Mouse (Mus musculus): Measurements from ENCODE around the gene Tmem106c. TPM values are rescaled to one million over a fixed set of nuclear protein-coding genes. Genes with fewer than 3 reads are reported as not detected.

Gene Tmem106c
- polyA plus RNA-seq, 1 experiment = 24.2 TPM

DNA sequence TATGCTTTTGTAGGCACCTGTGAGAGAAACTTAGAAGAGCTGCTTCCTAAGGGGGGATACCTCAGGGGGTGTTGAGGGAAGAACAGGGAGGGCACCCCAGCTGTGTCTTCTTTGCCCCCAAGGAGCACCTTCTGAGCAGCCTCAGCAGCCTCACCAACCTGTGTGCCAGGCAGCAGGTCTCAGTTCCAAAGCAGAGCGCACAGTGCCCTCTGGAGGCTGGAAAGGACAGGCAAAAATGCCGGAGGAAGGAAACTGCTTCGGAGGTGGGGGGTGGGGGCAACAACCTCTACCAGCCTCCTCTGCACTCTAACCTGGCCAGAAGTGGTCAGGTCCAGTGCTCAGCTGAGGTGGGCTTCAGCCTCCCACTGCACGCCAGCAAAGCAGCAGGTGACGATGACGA lies 6.3 kb downstream of the Tmem106c start:
- Histone ChIP-seq H3K36me3 (replicated peaks; ENCODE audit: low read length) (peaks cover 16% of the 10 kb centered on the region), H3K27me3 (replicated peaks) (peaks cover 22% of the 10 kb centered on the region), H3K4me3 (replicated peaks) (no peak overlapping the region), H3K4me1 (peaks cover 4% of the 10 kb centered on the region), H3K9me3 (no peaks in the 10 kb centered on the region)
- no peak for TF ChIP-seq GATA1 (IDR thresholded peaks at IDR 0.05; ENCODE audit: borderline replicate concordance, low read length)
- TF ChIP-seq FLI1 (IDR thresholded peaks at IDR 0.05; ENCODE audit: low read length) = no peak

DNA sequence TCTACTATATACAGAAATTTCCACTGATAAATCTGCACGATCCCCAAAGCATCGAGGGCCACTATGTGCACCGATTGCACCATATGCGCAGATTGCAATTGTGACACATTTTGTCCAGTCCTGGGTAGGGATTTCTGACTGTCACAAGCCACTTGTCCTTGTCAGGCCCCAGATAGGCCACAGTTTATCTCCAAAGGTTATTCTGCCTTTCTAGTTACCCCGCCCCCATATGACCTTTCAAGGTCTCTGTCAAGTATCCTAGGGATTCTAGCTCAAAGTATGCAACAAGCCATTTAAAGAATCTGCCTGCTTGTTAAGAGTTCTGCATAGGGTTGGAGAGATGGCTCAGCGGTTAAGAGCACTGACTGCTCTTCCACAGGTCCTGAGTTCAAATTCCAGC lies 8.6 kb downstream of the Tmem106c start:
- H3K4me1 ChIP-seq = peaks cover 8% of the 10 kb centered on the region
- no peak overlapping the region for H3K4me3 ChIP-seq (replicated peaks)
- peaks cover 39% of the 10 kb centered on the region for H3K27me3 ChIP-seq (replicated peaks)
- TF ChIP-seq FLI1 (IDR thresholded peaks at IDR 0.05; ENCODE audit: low read length) (no peak), GATA1 (IDR thresholded peaks at IDR 0.05; ENCODE audit: borderline replicate concordance, low read length) (no peak)
- no peaks in the 10 kb centered on the region for H3K9me3 ChIP-seq
- H3K36me3 ChIP-seq (replicated peaks; ENCODE audit: low read length) = peaks cover 14% of the 10 kb centered on the region

DNA sequence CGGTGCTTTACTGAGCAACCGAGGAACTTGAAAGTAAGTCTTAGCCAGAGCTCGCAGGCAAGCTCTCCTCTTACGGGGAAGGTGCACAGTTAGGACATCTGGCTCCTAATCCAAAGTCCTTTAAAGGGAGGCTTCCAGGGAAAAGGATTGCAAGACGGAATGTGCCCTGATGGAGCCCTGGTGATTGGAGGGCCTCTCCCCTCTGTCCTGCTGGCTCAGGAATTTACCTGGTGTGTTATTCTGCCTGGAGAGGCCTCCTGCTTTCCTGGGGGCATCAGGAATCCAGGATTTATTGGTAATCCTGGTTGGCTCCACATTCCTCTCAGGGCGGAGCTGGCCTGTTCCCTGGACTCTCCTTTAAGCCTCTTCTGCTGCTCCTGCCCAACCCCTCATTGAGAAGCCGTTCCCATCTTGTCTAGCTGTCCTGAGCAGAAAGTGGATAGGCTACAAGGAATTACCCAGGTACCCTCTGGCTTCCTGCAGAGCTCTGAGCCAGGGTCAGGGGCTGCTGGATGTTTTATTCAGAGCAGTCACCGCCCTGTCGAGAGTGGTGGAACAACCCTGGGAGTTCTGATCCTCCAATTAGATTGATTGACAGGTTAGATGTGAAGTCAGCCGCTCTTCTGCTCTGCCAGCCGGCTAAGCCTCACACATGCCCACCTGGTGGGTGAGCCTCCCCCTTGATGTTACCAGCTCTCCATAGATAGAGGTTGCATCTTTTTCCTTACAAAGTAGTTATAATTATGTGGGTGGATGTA lies 9.4 kb downstream of the Tmem106c start:
- no peaks in the 10 kb centered on the region for H3K9me3 ChIP-seq
- no peak overlapping the region for H3K4me3 ChIP-seq (replicated peaks)
- peaks cover 11% of the 10 kb centered on the region for H3K36me3 ChIP-seq (replicated peaks; ENCODE audit: low read length)
- H3K27me3 ChIP-seq (replicated peaks) = peaks cover 46% of the 10 kb centered on the region
- peaks cover 8% of the 10 kb centered on the region for H3K4me1 ChIP-seq
- TF ChIP-seq FLI1 (IDR thresholded peaks at IDR 0.05; ENCODE audit: low read length) (no peak), GATA1 (IDR thresholded peaks at IDR 0.05; ENCODE audit: borderline replicate concordance, low read length) (no peak)

DNA sequence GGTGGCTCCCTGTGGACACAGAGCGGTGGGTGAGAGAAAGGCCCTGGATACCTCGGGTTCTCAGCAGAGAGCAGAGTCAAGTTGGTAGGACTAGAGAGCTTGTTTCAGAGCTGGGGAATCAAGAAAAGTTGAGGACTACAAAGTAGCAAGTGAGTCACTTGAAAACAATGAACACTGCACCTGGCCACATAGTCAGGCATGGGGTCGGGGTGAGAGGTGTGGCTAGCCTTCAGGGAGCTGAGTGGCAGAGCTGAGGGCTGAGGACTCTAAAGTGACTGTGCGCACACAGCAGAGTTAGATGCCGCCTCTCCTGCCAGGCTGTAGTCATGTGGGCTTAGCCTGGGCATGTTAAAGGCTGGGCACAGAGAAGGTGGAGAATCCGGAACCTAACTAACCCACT lies 17.6 kb downstream of the Tmem106c start:
- H3K27me3 ChIP-seq (replicated peaks) = peaks cover 85% of the 10 kb centered on the region
- H3K9me3 ChIP-seq = 0 out of 2 replicates have a peak, but pooled peaks cover 6% of the 10 kb centered on the region
- no peaks in the 10 kb centered on the region for H3K36me3 ChIP-seq (replicated peaks; ENCODE audit: low read length)
- no peak for TF ChIP-seq FLI1 (IDR thresholded peaks at IDR 0.05; ENCODE audit: low read length)
- TF ChIP-seq GATA1 (IDR thresholded peaks at IDR 0.05; ENCODE audit: borderline replicate concordance, low read length) = no peak
- no peak overlapping the region for H3K4me3 ChIP-seq (replicated peaks)
- peaks cover under 1% of the 10 kb centered on the region; the same call in 1 of the 2 replicates for H3K4me1 ChIP-seq

DNA sequence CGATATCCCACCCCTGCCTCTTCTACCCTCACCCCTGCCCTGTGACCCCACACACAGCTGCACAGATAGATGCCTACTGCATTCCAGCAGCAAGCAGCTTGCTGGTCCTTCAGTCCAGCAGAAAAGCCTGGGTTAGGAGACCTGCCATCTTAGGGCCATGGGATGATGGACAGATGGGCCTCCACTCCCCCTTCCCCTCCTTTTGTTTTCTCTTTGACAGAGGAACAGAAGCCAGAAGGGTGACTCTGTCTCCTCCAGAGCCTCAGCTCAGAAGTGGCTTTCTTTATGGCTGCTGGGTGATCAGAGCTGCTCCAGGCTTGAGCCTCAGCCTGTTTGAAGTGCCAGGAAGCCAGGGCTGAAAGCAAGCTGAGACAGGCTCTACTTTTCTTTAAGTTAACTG lies 25.5 kb downstream of the Tmem106c start:
- H3K27me3 ChIP-seq (replicated peaks) = peaks cover 92% of the 10 kb centered on the region
- TF ChIP-seq FLI1 (IDR thresholded peaks at IDR 0.05; ENCODE audit: low read length) (no peak), GATA1 (IDR thresholded peaks at IDR 0.05; ENCODE audit: borderline replicate concordance, low read length) (no peak)
- no peaks in the 10 kb centered on the region for H3K4me1 ChIP-seq
- no peak overlapping the region for H3K4me3 ChIP-seq (replicated peaks)
- H3K9me3 ChIP-seq = no peaks in the 10 kb centered on the region
- H3K36me3 ChIP-seq (replicated peaks; ENCODE audit: low read length) = no peaks in the 10 kb centered on the region

DNA sequence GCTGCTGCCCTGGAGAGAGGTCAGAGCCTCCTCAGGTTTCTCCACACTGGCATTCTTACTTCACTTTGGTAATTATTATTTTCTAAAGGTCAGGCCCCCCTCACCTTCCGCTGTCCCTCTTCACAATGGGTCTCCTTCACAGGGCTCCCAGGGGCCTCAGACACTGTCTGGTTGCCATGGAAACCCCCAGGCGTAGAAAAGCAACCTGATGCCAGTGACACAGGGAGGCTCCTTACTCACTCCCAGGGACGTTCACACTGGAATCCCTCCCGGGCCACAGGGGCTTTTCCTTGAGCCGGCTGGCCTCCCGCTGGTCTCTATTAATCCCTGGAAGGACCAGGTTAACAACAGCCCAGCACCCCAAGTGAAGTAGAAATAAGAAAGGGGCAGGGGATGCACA lies 26.1 kb downstream of the Tmem106c start:
- TF ChIP-seq GATA1 (IDR thresholded peaks at IDR 0.05; ENCODE audit: borderline replicate concordance, low read length) (no peak), FLI1 (IDR thresholded peaks at IDR 0.05; ENCODE audit: low read length) (no peak)
- Histone ChIP-seq H3K36me3 (replicated peaks; ENCODE audit: low read length) (no peaks in the 10 kb centered on the region), H3K4me3 (replicated peaks) (no peak overlapping the region), H3K9me3 (no peaks in the 10 kb centered on the region), H3K27me3 (replicated peaks) (peaks cover 94% of the 10 kb centered on the region), H3K4me1 (no peaks in the 10 kb centered on the region)

DNA sequence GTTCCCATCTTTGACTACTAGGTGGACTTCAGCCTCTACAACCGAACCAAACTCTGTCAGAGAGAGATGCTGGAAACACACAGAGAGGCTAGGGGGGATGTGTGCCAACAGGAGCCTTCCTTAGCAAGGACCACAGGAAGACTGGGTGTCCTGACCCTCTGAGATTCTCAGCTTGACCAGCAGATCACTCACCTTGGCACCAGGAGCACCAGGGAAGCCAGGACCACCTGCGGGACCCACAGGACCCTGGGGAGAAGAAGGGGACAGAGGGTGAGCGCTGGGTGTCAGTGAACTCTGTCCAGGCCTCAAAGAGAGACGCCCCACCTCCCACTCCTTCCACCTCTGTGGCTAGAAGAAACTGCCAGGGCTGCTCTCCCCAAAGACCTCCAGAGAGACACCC lies 26.7 kb downstream of the Tmem106c start:
- TF ChIP-seq GATA1 (IDR thresholded peaks at IDR 0.05; ENCODE audit: borderline replicate concordance, low read length) = no peak
- no peak for TF ChIP-seq FLI1 (IDR thresholded peaks at IDR 0.05; ENCODE audit: low read length)
- Histone ChIP-seq H3K4me1 (no peaks in the 10 kb centered on the region), H3K9me3 (no peaks in the 10 kb centered on the region), H3K36me3 (replicated peaks; ENCODE audit: low read length) (no peaks in the 10 kb centered on the region), H3K27me3 (replicated peaks) (peaks cover 93% of the 10 kb centered on the region), H3K4me3 (replicated peaks) (no peak overlapping the region)

DNA sequence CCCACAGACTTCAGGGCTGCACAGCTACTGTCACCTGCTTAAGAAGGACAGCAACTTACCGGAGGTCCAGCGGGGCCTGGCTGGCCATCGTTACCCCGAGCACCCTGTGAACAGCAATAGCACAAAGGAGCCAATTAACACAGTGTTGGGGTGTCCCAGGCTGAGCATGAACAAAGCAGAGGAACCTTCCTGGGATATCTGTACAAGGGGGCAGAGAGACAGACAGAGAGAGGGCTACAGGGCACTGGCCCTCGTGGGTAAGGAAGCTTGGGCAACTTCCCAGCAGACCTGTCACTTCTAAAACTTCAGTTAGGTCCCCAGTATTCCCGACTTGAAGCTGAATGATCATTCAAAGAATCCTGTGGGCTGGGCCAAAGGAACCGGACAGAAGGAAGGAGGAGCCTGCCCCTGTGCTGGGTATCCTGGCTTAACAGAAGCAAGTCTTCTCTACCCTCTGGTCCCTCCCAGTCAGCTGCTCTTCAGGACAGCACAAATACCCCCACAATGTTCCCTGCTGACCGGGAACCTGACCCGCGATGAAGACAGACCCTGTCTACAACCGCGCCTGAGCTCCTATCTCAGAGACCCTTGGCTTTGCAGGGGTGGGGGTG lies 27.4 kb downstream of the Tmem106c start:
- no peak for TF ChIP-seq FLI1 (IDR thresholded peaks at IDR 0.05; ENCODE audit: low read length)
- TF ChIP-seq GATA1 (IDR thresholded peaks at IDR 0.05; ENCODE audit: borderline replicate concordance, low read length) = no peak
- no peaks in the 10 kb centered on the region for H3K4me1 ChIP-seq
- no peak overlapping the region for H3K4me3 ChIP-seq (replicated peaks)
- H3K9me3 ChIP-seq = no peaks in the 10 kb centered on the region
- H3K27me3 ChIP-seq (replicated peaks) = peaks cover 93% of the 10 kb centered on the region
- H3K36me3 ChIP-seq (replicated peaks; ENCODE audit: low read length) = no peaks in the 10 kb centered on the region

DNA sequence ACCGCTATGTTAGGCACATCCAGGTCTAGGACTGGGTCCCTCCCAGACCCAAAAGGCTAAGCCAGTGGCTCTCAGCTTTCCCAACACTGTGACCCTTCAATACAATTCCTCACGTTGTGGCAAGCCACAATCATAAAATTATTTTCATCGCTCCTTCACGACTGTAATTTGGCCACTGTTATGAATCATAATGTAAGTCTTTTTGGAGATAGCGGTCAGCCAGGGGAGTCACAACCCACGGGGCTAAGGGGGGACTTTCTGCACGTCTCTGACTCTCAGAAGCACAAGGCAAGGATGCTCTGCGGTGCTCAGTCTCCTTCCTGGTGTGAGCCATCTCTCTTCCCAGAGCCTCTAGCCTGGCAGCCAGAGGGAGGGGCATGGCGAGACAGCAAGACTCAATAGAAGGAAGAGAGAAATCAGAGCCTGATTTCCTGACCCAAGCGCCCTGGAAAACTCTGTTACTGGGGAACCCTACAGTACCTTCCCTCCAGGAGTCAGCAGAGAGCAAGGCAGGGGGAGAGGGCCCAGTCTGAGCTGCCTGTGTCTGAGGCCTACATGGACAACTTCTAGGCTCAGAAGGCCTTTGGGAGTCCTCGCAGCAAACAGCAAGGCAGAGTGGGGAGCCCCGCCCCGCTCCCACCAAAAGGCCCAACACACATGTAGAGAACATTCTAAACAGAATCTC lies 28.2 kb downstream of the Tmem106c start:
- TF ChIP-seq FLI1 (IDR thresholded peaks at IDR 0.05; ENCODE audit: low read length) = no peak
- TF ChIP-seq GATA1 (IDR thresholded peaks at IDR 0.05; ENCODE audit: borderline replicate concordance, low read length) = no peak
- no peaks in the 10 kb centered on the region for H3K9me3 ChIP-seq
- H3K4me3 ChIP-seq (replicated peaks) = no peak overlapping the region
- H3K4me1 ChIP-seq = no peaks in the 10 kb centered on the region
- no peaks in the 10 kb centered on the region for H3K36me3 ChIP-seq (replicated peaks; ENCODE audit: low read length)
- H3K27me3 ChIP-seq (replicated peaks) = peaks cover 95% of the 10 kb centered on the region
